Mouse (Mus musculus): ENCODE data around the gene Sema4a.
A peak's percentile ranks its signal among the peaks of the same experiment; 100 is the strongest.

Gene Sema4a

DNA sequence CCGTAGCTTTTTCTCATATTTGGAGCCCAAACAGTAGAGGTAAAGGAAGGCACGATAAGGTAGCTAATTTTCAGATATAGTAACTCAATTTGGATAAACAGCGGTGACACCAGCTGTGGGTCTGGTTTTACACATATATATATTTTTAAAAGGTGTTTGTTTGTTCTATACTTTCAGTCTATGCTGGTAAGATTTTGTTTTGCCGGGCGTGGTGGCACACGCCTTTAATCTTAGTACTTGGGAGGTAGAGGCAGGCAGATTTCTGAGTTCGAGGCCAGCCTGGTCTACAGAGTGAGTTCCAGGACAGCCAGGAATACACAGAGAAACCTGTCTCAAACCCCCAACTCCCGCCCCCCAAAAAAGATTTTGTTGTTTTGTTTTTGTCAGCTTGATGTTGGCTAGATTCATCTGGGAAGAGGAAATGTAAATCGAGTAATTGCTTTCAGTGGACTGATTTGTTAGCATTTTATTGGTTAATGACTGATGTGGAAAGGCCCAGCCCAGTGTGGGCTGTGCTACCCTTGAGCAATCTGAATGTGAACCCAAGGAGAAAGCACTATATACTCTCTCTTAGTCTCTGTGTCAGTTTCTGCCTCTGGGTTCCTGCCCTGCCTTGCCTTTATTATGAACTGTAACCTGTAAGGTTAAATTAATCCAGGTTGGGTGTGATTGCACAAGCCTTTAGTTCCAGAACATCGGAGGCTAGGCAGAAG lies 35.1 kb downstream of the Sema4a start:
- no peak for DNase-seq

DNA sequence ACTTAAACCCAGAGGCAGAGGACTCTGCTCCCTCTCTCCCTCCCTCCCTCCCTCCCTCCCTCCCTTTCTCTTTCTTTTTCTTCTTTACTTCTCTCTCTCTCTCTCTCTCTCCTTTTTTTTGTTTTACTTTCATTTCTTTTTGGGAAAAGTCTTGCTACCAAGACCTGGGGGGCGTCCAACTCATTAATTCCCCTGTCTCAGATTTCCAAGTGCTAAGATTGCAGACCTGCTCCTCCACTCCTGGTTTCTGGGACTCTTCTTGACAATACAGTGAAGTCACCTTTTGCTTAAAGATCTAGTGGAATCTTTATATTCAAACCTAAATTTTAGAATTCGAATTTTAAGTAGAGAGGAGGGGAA lies 35.7 kb downstream of the Sema4a start:
- DNase-seq = no peak

GRCm38 (mm10) chr3:88424605-88425329 lies 36.2 kb downstream of the Sema4a start, which contains the start of gene Slc25a44:
Gene Slc25a44 (minus strand): TSS chr3:88425139.
- DNase-seq = peak; percentile 100

DNA sequence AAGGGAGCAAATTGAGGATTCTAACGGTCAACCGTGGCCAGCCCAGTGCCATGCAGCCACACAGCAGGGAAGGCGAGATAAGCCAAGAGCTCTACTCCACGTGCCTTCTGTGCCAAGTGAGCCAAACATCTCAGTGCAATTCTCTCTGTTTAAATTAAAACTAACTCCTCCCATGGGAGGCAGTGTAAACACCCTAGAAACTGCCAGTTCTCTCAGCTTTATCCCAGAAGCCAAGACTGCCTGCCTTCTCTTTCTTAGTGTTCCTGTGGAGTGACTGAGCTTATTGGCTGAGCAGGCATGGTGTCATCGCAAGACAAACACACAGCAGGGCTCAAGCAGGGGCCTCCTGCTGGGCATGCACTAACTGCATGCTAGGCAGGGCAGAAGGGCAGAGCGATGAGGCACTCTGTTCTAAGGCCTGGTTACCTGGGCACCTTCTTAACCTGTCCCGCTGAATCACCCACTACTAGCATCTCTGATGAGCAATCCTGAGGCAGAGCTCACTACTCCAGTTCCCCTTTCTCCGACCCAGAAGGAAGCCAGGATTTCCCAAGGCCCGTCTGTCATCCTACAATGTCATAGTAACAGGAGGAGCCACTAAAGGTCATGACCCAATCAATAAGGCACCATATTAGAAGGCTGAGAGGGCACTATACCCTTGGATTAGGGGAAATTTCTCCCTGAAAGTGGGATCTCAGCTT lies 38.8 kb downstream of the Sema4a start:
- DNase-seq = no peak

GRCm38 (mm10) chr3:88420771-88421170 lies 40.2 kb downstream of the Sema4a start:
- DNase-seq = no peak

GRCm38 (mm10) chr3:88418016-88418415 lies 43.0 kb downstream of the Sema4a start:
- no peak for DNase-seq

DNA sequence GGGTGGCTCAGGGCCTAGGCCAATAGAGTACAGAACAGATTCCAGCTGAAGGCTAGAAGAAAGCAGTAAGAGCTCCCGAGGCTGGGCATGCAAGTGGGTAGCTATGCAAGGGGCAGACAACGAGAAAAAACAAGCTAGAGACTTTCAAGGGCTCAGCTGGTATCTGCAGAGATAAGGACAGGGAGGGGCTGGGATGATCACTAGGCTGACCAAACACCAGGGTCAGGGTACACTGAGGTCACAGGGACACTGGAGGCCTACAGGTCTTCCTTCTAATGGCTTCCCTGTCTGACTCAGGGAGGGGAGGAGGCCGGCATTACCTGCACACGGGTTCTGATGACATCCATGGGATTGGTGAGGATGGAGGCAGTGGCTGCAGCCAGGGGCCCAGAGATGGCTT lies 45.3 kb downstream of the Sema4a start:
- DNase-seq = no peak

DNA sequence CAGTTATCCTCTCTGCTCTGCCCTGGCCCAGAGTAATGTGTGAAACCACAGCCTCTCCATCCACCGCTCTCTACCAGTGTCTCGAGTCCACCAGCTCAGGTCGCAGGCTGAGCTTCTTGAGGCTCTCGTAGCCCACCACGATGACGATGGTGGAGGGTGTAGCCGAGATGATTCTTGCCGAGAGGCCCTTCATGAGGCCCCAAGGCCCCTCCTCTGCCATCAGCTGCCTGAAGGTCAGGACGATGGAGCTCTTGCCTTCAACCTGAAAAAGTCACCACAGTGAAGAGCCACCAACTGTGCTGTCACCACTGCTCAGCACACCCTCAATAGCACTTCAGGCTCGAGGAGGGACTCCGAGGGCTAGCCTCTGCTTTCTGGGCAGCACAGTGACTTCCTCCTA lies 48.3 kb downstream of the Sema4a start:
- no peak for DNase-seq

- DNase-seq = peak; percentile 91
Measured at GRCm38 (mm10) chr3:88411681-88412080, 49.3 kb downstream of the Sema4a start.

DNA sequence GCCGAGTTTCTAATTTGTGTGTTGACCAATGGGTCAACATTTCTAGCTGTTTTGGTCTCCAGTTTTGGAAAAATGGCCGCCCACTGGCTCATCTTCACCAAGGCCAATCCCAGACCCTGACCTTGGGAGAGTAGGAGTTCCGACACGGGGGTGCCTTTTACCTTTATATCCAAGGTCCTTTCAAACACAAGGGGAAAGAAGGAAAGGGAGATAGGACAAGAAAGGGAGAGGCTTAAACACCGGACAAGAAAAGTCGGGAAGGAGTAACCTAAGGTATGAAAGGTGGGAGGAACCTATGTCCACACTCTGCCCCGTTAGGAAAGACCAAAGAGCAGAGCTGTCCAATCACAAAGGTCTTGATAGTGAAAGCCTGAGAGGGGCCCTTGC lies 50.3 kb downstream of the Sema4a start:
- peak; percentile 93 for DNase-seq

DNA sequence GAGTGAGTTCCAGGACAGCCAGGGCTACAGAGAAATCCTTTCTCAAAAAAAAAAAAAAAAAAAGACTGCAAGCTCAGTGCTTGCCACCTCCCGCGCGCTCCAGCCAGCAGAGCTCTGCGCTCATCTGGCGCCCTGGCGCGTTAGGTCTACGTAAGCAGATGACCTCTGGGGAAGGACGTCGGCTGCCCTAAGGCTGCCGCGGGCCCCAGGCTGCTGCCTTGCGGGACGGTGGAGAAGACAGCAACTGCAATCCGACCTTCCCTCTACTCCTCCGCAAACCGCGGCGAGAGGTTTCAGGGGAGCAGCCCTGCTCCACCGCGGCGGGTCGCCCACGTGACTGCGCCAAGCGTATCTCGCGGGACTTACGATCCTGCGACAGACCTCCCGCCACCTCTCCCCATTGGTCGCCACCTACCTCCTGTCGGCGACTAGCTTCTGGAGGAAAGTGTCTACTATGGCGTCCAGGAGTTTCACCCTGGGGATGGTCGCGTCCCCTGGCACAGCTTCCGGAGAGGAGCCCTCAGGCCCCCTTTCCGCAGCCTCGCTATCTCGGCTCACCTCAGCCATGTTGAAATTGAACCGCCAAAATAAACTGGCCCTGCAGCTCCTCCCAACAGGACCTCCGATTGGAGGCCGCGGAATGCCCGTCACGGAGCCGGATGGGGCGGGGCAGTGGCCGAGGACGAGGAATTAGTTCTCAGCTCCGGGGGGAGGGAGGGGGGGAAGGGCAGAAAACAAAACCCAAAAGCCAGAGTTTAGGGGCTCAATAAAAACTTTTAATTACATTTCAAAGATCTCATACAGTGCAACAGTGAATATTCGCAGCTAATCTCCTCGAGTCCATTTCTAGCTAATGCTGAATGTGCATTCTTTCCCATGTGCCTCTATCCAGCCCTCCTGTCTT lies 51.0 kb downstream of the Sema4a start, which contains the start of gene Pmf1:
Pmf1 (minus strand) TSS at position 591 of the 904 bp plus-strand sequence.
- DNase-seq = peak; percentile 100

- peak; percentile 91 for DNase-seq
Measured at GRCm38 (mm10) chr3:88408953-88409352, 52.0 kb downstream of the Sema4a start.

DNA sequence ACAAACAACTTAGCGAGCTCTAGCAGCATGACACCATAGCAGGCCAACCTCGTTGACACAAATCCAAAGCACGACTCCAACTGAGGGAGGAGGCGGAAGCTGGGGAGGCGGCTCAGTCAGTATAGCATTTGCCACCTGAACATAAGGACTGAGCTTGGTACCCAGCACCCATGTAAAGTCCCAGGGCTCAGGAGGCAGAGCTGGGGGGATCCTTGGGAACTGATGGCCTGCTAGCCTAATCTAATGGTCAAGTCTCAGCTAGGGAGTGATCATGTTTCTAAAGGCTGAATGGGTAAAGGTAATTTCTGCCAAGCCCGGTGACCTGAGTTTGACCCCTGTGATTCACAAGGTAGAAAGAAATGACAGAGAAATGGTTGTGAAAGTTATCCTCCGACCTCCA lies 53.5 kb downstream of the Sema4a start:
- peak; percentile 90 for DNase-seq

GRCm38 (mm10) chr3:88407090-88407489 lies 53.9 kb downstream of the Sema4a start:
- DNase-seq = peak; percentile 95

GRCm38 (mm10) chr3:88403522-88404230 lies 57.3 kb downstream of the Sema4a start:
- DNase-seq = peak; percentile 64

- peak; percentile 2 for DNase-seq
Measured at GRCm38 (mm10) chr3:88398666-88399065, 62.3 kb downstream of the Sema4a start.

DNA sequence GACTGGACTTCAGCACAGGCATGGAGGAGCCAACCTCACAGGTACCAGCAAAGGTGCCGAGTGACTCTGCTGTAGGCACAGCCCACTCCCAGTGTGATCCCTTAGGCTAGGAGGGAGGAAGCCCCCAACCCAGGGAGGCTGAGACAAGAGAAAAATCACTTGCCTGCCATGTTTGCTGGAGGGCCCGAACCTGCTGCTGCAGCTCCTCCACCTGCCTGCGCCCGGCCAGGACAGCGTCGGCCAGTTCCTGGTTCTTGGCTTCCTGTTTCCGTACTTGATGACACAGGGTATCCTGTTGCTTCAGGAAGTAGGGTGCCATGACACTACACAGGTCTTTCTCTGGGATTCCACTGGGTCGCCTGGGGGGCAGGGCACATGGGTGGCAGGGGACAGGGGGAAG lies 65.2 kb downstream of the Sema4a start:
- DNase-seq = no peak

DNA sequence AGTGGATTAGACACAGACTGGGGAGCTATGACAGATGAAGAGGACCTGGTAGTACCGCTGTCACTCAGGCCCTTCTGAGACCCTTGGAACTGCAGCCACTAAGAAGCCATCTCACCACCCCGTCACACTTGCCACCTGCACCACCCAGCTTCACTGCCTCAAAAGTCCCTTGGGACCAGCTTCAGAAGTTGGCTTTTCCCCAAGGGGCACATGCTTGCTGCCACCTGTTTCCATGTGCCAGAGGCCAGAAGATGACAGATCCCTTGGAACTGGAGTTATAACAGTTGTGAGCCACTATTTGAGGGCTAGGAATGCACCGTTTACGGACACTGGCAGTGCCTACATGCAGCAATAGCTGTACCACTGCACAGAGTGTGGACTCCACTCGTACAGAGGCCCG lies 65.7 kb downstream of the Sema4a start:
- DNase-seq = peak; percentile 86

DNA sequence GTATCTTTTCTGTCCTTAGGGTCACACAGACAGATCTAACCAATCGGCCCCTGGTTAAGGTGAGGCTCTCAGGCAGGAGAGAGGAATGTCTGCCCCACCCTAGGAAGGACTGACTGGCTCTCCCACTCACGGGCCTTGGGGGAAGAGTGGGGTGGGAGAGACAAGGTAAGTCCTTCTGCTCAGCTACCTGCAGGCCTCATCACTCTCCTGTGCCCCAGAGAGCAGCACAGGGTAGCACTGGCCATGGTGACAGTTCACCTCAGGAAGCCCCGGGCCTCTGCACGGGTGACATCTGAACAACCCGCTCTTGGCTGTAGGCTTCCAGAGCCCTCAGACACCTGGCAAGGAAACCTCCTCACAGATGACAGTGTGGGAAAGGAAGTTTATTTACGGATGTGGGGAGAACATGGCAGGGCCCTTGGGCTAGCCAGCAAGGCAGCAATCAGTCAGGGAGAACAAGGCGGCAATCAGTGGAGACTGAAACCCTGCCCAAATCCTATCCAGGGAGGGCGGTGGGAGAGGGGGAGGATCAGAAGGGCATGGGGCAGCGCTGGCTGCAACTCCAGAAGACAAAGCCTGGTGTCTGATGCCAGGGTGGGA lies 67.1 kb downstream of the Sema4a start:
- DNase-seq = no peak

All from heart, adult 11 months (tissue).